ENCODE assay signal across 23 mouse cellular contexts in genomic region chr2:73877891-73878290, GRCm38 (mm10). TPM values are rescaled to one million over a fixed set of nuclear protein-coding genes. Genes with fewer than 3 reads are reported as not detected.
A peak's percentile ranks its signal among the peaks of the same experiment; 100 is the strongest.
DNase-seq lines count a peak whose midpoint lies in the region; ATAC-seq and TF ChIP-seq lines count a peak whose summit lies in the region.
"Had no signal": no experiment of that assay in that cellular context is flagged by ENCODE, and none has a peak within 500 bp of the region (broad histone marks: within the 10 kb centered on the region; RNA-seq: fewer than 3 reads in every experiment).

No protein-coding gene starts in this region.

- 90% methylated on average over 2 of the region's 2 CpGs for WGBS in forebrain, postnatal 0 days

- H3K9me3 ChIP-seq in forebrain, postnatal 0 days (ENCODE audit: low read length) = no peaks in the 10 kb centered on the region
- H3K9me3 ChIP-seq: G1E had no signal

- no peak for TF ChIP-seq CTCF in forebrain, postnatal 0 days (IDR thresholded peaks at IDR 0.05; ENCODE audit: low read depth)

- no peak for DNase-seq in frontal cortex, postnatal 10 days (ENCODE audit: low spot score in 2 of 2)
- peak; percentile 42 for DNase-seq in heart, adult 11 months
- no peak for DNase-seq in heart, postnatal 4 days
- peak; percentile 53 for DNase-seq in brain, adult 2 months (ENCODE audit: low read depth, low spot score)
- DNase-seq in telencephalon, adult 2 months (ENCODE audit: low read depth, low spot score) = peak; percentile 32
- DNase-seq in cerebellum, postnatal 36 days = no peak
- DNase-seq in forebrain, postnatal 0 days = no peak
- DNase-seq: adrenal gland, adult 2 months; adrenal gland, adult 8-10 months; adrenal gland, postnatal 10 days; adrenal gland, postnatal 14 days; adrenal gland, postnatal 25 days; adrenal gland, postnatal 36 days; B cell, adult 2 months; cerebellum, adult 11 months; cerebellum, adult 11-12 months; cerebellum, adult 18-20 months had no signal

- H3K4me2 ChIP-seq in forebrain, postnatal 0 days (ENCODE audit: low read depth) = no peak overlapping the region

- H3K36me3 ChIP-seq in forebrain, postnatal 0 days (ENCODE audit: insufficient read depth) = peaks cover 10% of the 10 kb centered on the region; the same call in 1 of the 2 replicates

- H3K27me3 ChIP-seq in forebrain, postnatal 0 days (ENCODE audit: insufficient read depth, low read length) = no peaks in the 10 kb centered on the region
- H3K27me3 ChIP-seq: CH12.LX, Patski had no signal

- H3K27ac ChIP-seq in forebrain, postnatal 0 days (ENCODE audit: low read depth, low read length) = no peak overlapping the region

- peak; percentile 47 for ATAC-seq in frontal cortex, adult (ENCODE audit: low TSS enrichment)
- no peak for ATAC-seq in forebrain, postnatal 0 days
- ATAC-seq: activated CD4-positive, CD25-positive, alpha-beta regulatory T cell, adult 4 months; CD4-positive, CD25-positive, alpha-beta regulatory T cell, adult 4 months; Patski had no signal

- H3K9ac ChIP-seq in forebrain, postnatal 0 days = no peak overlapping the region

- no peak overlapping the region for H3K4me3 ChIP-seq in forebrain, postnatal 0 days (ENCODE audit: low read depth, low read length)

- no peaks in the 10 kb centered on the region for H3K4me1 ChIP-seq in forebrain, postnatal 0 days (ENCODE audit: insufficient read depth)

RNA-seq across cellular contexts. Expression of gene Atf2, which starts 14.5 kb away (rescaled TPM):
- 10 to 100 TPM; 38.1 to 38.2 TPM for total RNA-seq in heart, postnatal 4 days (2021)
- total RNA-seq in forebrain, postnatal 0 days (2014; rRNA removed) = 73.9 and 109 TPM in 2 replicates
- polyA plus RNA-seq in forebrain, postnatal 0 days (2015; fragmentation: Nextera tagmentation; extraction: Ambion mirVana) = 37.2 and 88.2 TPM in 2 replicates

RNA-seq across cellular contexts. Expression of gene Atp5g3, which starts 33.2 kb away (rescaled TPM):
- 1,000 to 10,000 TPM; 3,070 to 3,248 TPM for total RNA-seq in heart, postnatal 4 days (2021)
- total RNA-seq in forebrain, postnatal 0 days (2014; rRNA removed) = 301 and 309 TPM in 2 replicates
- polyA plus RNA-seq in forebrain, postnatal 0 days (2015; fragmentation: Nextera tagmentation; extraction: Ambion mirVana) = 1,154 and 1,215 TPM in 2 replicates

Comparison
In these comparisons a context has a peak if more than half of its experiments do, and no peak if none do; other contexts are left out.
1. DNase-seq: peak in heart, adult 11 months (single experiment), brain, adult 2 months (single experiment) and telencephalon, adult 2 months (single experiment); none in frontal cortex, postnatal 10 days (0 of 2), heart, postnatal 4 days (single experiment), cerebellum, postnatal 36 days (0 of 2) and forebrain, postnatal 0 days (single experiment).